Mouse (Mus musculus): Measurements from ENCODE around the gene Rxrg. TPM values are rescaled to one million over a fixed set of nuclear protein-coding genes. Genes with fewer than 3 reads are reported as not detected.

Gene Rxrg
- 0.19 and 0.49 TPM in 2 replicates for polyA plus RNA-seq (2015; fragmentation: Nextera tagmentation; extraction: Ambion mirVana)

- Histone ChIP-seq H3K4me3 (ENCODE audit: low read depth, low read length) (peak within 1 kb of the TSS; percentile 27), H3K27ac (ENCODE audit: low read depth) (no peak within 1 kb of the TSS), H3K9ac (replicated peaks) (no peak within 1 kb of the TSS), H3K27me3 (ENCODE audit: insufficient read depth, low read length) (peaks cover 29% of the 10 kb centered on the region), H3K9me3 (ENCODE audit: low read length) (no peaks in the 10 kb centered on the region), H3K4me2 (ENCODE audit: low read depth, low read length) (peak within 1 kb of the TSS; percentile 64), H3K36me3 (replicated peaks; ENCODE audit: insufficient read depth, low read length) (no peaks in the 10 kb centered on the region), H3K4me1 (ENCODE audit: insufficient read depth) (no peaks in the 10 kb centered on the region; the same call in 1 of the 2 replicates)
- TF ChIP-seq EP300 (IDR thresholded peaks at IDR 0.05; ENCODE audit: low read depth) = no peak
- no peak for TF ChIP-seq CTCF (IDR thresholded peaks at IDR 0.05; ENCODE audit: low read depth)
- DNase-seq (peak; percentile 30), ATAC-seq (no peak)
- 2% methylated on average over 40 of the region's 40 CpGs for WGBS (ENCODE audit: insufficient replicate concordance)
Observed at GRCm38 (mm10) chr1:167598255-167599081, at the start of gene Rxrg. TSS of gene Rxrg (plus strand) at chr1:167598384.

- Histone ChIP-seq H3K4me2 (ENCODE audit: low read depth, low read length) (no peak overlapping the region), H3K36me3 (replicated peaks; ENCODE audit: insufficient read depth, low read length) (no peaks in the 10 kb centered on the region), H3K9me3 (ENCODE audit: low read length) (no peaks in the 10 kb centered on the region), H3K9ac (replicated peaks) (no peak overlapping the region), H3K4me1 (ENCODE audit: insufficient read depth) (no peaks in the 10 kb centered on the region), H3K27ac (ENCODE audit: low read depth) (no peak overlapping the region), H3K4me3 (ENCODE audit: low read depth, low read length) (no peak overlapping the region), H3K27me3 (ENCODE audit: insufficient read depth, low read length) (no peaks in the 10 kb centered on the region)
- WGBS (ENCODE audit: insufficient replicate concordance) = 75% methylated on average over 6 of the region's 6 CpGs
- no peak for DNase-seq
- TF ChIP-seq CTCF (IDR thresholded peaks at IDR 0.05; ENCODE audit: low read depth) (no peak), EP300 (IDR thresholded peaks at IDR 0.05; ENCODE audit: low read depth) (no peak)
- ATAC-seq = no peak
Observed at GRCm38 (mm10) chr1:167549324-167549723, 48.9 kb upstream of the Rxrg start.

GRCm38 (mm10) chr1:167551601-167552000 is 46.6 kb upstream of the Rxrg start:
- Histone ChIP-seq H3K9me3 (ENCODE audit: low read length) (no peaks in the 10 kb centered on the region), H3K4me3 (ENCODE audit: low read depth, low read length) (no peak overlapping the region), H3K4me2 (ENCODE audit: low read depth, low read length) (no peak overlapping the region), H3K4me1 (ENCODE audit: insufficient read depth) (no peaks in the 10 kb centered on the region), H3K27me3 (ENCODE audit: insufficient read depth, low read length) (no peaks in the 10 kb centered on the region), H3K9ac (replicated peaks) (no peak overlapping the region), H3K27ac (ENCODE audit: low read depth) (no peak overlapping the region), H3K36me3 (replicated peaks; ENCODE audit: insufficient read depth, low read length) (no peaks in the 10 kb centered on the region)
- TF ChIP-seq CTCF (IDR thresholded peaks at IDR 0.05; ENCODE audit: low read depth) (no peak), EP300 (IDR thresholded peaks at IDR 0.05; ENCODE audit: low read depth) (no peak)
- no peak for DNase-seq
- peak; percentile 35; the same call in 1 of the 2 replicates for ATAC-seq
- 10% methylated on average over 5 of the region's 5 CpGs for WGBS (ENCODE audit: insufficient replicate concordance)

GRCm38 (mm10) chr1:167553959-167554526 is 44.1 kb upstream of the Rxrg start:
- DNase-seq (no peak), ATAC-seq (no peak)
- WGBS (ENCODE audit: insufficient replicate concordance) = 43% methylated on average over 6 of the region's 6 CpGs

GRCm38 (mm10) chr1:167566571-167566970 is 31.6 kb upstream of the Rxrg start:
- Histone ChIP-seq H3K4me1 (ENCODE audit: insufficient read depth) (no peaks in the 10 kb centered on the region), H3K4me3 (ENCODE audit: low read depth, low read length) (no peak overlapping the region), H3K36me3 (replicated peaks; ENCODE audit: insufficient read depth, low read length) (no peaks in the 10 kb centered on the region), H3K9ac (replicated peaks) (no peak overlapping the region), H3K9me3 (ENCODE audit: low read length) (no peaks in the 10 kb centered on the region), H3K27ac (ENCODE audit: low read depth) (no peak overlapping the region), H3K4me2 (ENCODE audit: low read depth, low read length) (no peak overlapping the region), H3K27me3 (ENCODE audit: insufficient read depth, low read length) (no peaks in the 10 kb centered on the region)
- 68% methylated on average over 2 of the region's 2 CpGs for WGBS (ENCODE audit: insufficient replicate concordance)
- ATAC-seq = no peak
- DNase-seq = no peak
- TF ChIP-seq EP300 (IDR thresholded peaks at IDR 0.05; ENCODE audit: low read depth) = no peak
- no peak for TF ChIP-seq CTCF (IDR thresholded peaks at IDR 0.05; ENCODE audit: low read depth)

More at GRCm38 (mm10) chr1:167553959-167554526, 44.1 kb upstream of the Rxrg start:
- Histone ChIP-seq H3K9me3 (ENCODE audit: low read length) (no peaks in the 10 kb centered on the region), H3K9ac (replicated peaks) (no peak overlapping the region), H3K4me3 (ENCODE audit: low read depth, low read length) (no peak overlapping the region), H3K4me2 (ENCODE audit: low read depth, low read length) (no peak overlapping the region), H3K27ac (ENCODE audit: low read depth) (no peak overlapping the region), H3K4me1 (ENCODE audit: insufficient read depth) (no peaks in the 10 kb centered on the region), H3K27me3 (ENCODE audit: insufficient read depth, low read length) (no peaks in the 10 kb centered on the region), H3K36me3 (replicated peaks; ENCODE audit: insufficient read depth, low read length) (no peaks in the 10 kb centered on the region)
- TF ChIP-seq EP300 (IDR thresholded peaks at IDR 0.05; ENCODE audit: low read depth) (no peak), CTCF (IDR thresholded peaks at IDR 0.05; ENCODE audit: low read depth) (no peak)

GRCm38 (mm10) chr1:167579131-167579530 is 19.1 kb upstream of the Rxrg start:
- WGBS (ENCODE audit: insufficient replicate concordance) = 51% methylated on average over 3 of the region's 3 CpGs
- ATAC-seq (no peak), DNase-seq (no peak)
- no peak overlapping the region for H3K9ac ChIP-seq (replicated peaks)
- no peaks in the 10 kb centered on the region for H3K9me3 ChIP-seq (ENCODE audit: low read length)
- no peaks in the 10 kb centered on the region for H3K27me3 ChIP-seq (ENCODE audit: insufficient read depth, low read length)
- H3K4me3 ChIP-seq (ENCODE audit: low read depth, low read length) = no peak overlapping the region
- no peak overlapping the region for H3K27ac ChIP-seq (ENCODE audit: low read depth)
- no peaks in the 10 kb centered on the region for H3K4me1 ChIP-seq (ENCODE audit: insufficient read depth)
- TF ChIP-seq CTCF (IDR thresholded peaks at IDR 0.05; ENCODE audit: low read depth) (no peak), EP300 (IDR thresholded peaks at IDR 0.05; ENCODE audit: low read depth) (no peak)
- H3K36me3 ChIP-seq (replicated peaks; ENCODE audit: insufficient read depth, low read length) = no peaks in the 10 kb centered on the region
- H3K4me2 ChIP-seq (ENCODE audit: low read depth, low read length) = no peak overlapping the region
